Mouse (Mus musculus): ENCODE results near the gene Kpna2.

GRCm38 (mm10) chr11:107011669-107012323 lies 12.5 kb upstream of the Kpna2 start:
- TF ChIP-seq CTCF (IDR thresholded peaks at IDR 0.05; ENCODE audit: low read depth, low read length) (no peak), POLR2A (IDR thresholded peaks at IDR 0.05; ENCODE audit: borderline replicate concordance, low read depth, low read length) (no peak)
